Comparison of ENCODE assay signal across 10 mouse cellular contexts in genomic region chr4:106613560-106613959, GRCm38 (mm10). TPM values are rescaled to one million over a fixed set of nuclear protein-coding genes. Genes with fewer than 3 reads are reported as not detected.
DNase-seq lines count a peak whose midpoint lies in the region; ATAC-seq and TF ChIP-seq lines count a peak whose summit lies in the region.
"Had no signal": no experiment of that assay in that cellular context is flagged by ENCODE, and none has a peak within 500 bp of the region (broad histone marks: within the 10 kb centered on the region; RNA-seq: fewer than 3 reads in every experiment).

No protein-coding gene starts in this region.

- WGBS in stomach, embryonic 14.5 days = 62% methylated on average over 3 of the region's 3 CpGs

- peak; percentile 48; the same call in 1 of the 2 replicates for ATAC-seq in frontal cortex, adult (ENCODE audit: low TSS enrichment)
- peak; percentile 8; the same call in 1 of the 2 replicates for ATAC-seq in stomach, embryonic 14.5 days (ENCODE audit: insufficient number of reproducible peaks, insufficient read depth, low FRiP score, low read depth)

- H3K4me3 ChIP-seq in ES-Bruce4 (ENCODE audit: low read depth, low read length) = peak overlapping the region; percentile 17
- H3K4me3 ChIP-seq in stomach, embryonic 14.5 days (ENCODE audit: low read depth, low read length) = no peak overlapping the region
- no peak overlapping the region for H3K4me3 ChIP-seq in layer of hippocampus, adult 2 months
- H3K4me3 ChIP-seq: heart, embryonic 15.5 days had no signal

- intact Hi-C loops in left cerebral cortex, postnatal 10 days (cut with DNase I) = loop anchor here (10.0 kb wide), 1 partner anchor 211 kb away; no protein-coding TSS in a partner anchor

- H3K27me3 ChIP-seq in ES-Bruce4 (ENCODE audit: control insufficient read depth, insufficient read depth, low read length, poor library complexity, severe bottlenecking) = no peaks in the 10 kb centered on the region
- H3K27me3 ChIP-seq in stomach, embryonic 14.5 days (ENCODE audit: control insufficient read depth, insufficient read depth, low read length) = no peaks in the 10 kb centered on the region

- no peak for TF ChIP-seq CTCF in ES-Bruce4 (IDR thresholded peaks at IDR 0.05; ENCODE audit: low read depth, low read length)
- TF ChIP-seq CTCF in layer of hippocampus, adult 2 months (conservative IDR thresholded peaks at IDR 0.05) = no peak

- H3K9ac ChIP-seq in ES-Bruce4 (ENCODE audit: low read depth, poor library complexity, severe bottlenecking) = no peak overlapping the region
- H3K9ac ChIP-seq in stomach, embryonic 14.5 days (replicated peaks; ENCODE audit: low read depth, low read length) = no peak overlapping the region
- H3K9ac ChIP-seq: heart, embryonic 15.5 days had no signal

- H3K9me3 ChIP-seq in ES-Bruce4 (replicated peaks; ENCODE audit: control insufficient read depth, insufficient read depth, low read length, poor library complexity, severe bottlenecking) = no peaks in the 10 kb centered on the region
- no peaks in the 10 kb centered on the region for H3K9me3 ChIP-seq in stomach, embryonic 14.5 days (ENCODE audit: control insufficient read depth, low read depth, low read length)
- H3K9me3 ChIP-seq: heart, embryonic 15.5 days had no signal

- no peak overlapping the region for H3K4me2 ChIP-seq in stomach, embryonic 14.5 days (replicated peaks; ENCODE audit: low read depth, low read length)
- H3K4me2 ChIP-seq: heart, embryonic 15.5 days had no signal

- 0 out of 2 replicates have a peak, but pooled peaks have one; percentile 33 for TF ChIP-seq EP300 in ES-Bruce4 (IDR thresholded peaks at IDR 0.05; ENCODE audit: insufficient read depth, low read depth, low read length)

- H3K36me3 ChIP-seq in ES-Bruce4 (ENCODE audit: control insufficient read depth, insufficient read depth, low read length, poor library complexity, severe bottlenecking) = no peaks in the 10 kb centered on the region
- no peaks in the 10 kb centered on the region for H3K36me3 ChIP-seq in stomach, embryonic 14.5 days (ENCODE audit: control insufficient read depth, insufficient read depth, low read length)
- H3K36me3 ChIP-seq: heart, embryonic 15.5 days had no signal

- DNase-seq in frontal cortex, postnatal 25 days (ENCODE audit: low spot score in 2 of 2) = no peak
- peak; percentile 23 for DNase-seq in c-Kit-positive CD71-positive TER-119-negative erythroid progenitor cells, embryonic 14.5 days (ENCODE audit: low read depth)
- no peak for DNase-seq in layer of hippocampus, postnatal 36 days
- DNase-seq in left cerebral cortex, postnatal 10 days (ENCODE audit: extremely low spot score in 1 of 2, low spot score in 2 of 2) = no peak
- DNase-seq in layer of hippocampus, adult 2 months (ENCODE audit: low spot score in 2 of 2) = no peak

- H3K27ac ChIP-seq in ES-Bruce4 (ENCODE audit: insufficient read depth, low read length) = no peak overlapping the region
- H3K27ac ChIP-seq in stomach, embryonic 14.5 days (ENCODE audit: low read length) = no peak overlapping the region
- H3K27ac ChIP-seq in layer of hippocampus, adult 2 months = no peak overlapping the region
- H3K27ac ChIP-seq: heart, embryonic 15.5 days had no signal

- no peaks in the 10 kb centered on the region for H3K4me1 ChIP-seq in ES-Bruce4 (ENCODE audit: control insufficient read depth, insufficient read depth, low read length)
- no peaks in the 10 kb centered on the region for H3K4me1 ChIP-seq in stomach, embryonic 14.5 days (ENCODE audit: control insufficient read depth, insufficient read depth, low read length)

- TF ChIP-seq POLR2A in ES-Bruce4 (IDR thresholded peaks at IDR 0.05; ENCODE audit: insufficient read depth, low read length) = no peak

RNA-seq across cellular contexts. Expression of gene Lexm, which starts 3.5 kb away (rescaled TPM):
- 1.3 and 2.0 TPM in 2 replicates for polyA plus RNA-seq in ES-Bruce4 (2011; ENCODE audit: insufficient read depth, insufficient read length, low read depth, missing spikeins)
- not detected in 2 replicates for polyA plus RNA-seq in stomach, embryonic 14.5 days (2014; fragmentation: Nextera tagmentation; extraction: Ambion mirVana)
- not detected for total RNA-seq in layer of hippocampus, postnatal 36 days (2021)
- under 1 TPM in 1 of 2 experiments, not detected in 1; 0.21 TPM for total RNA-seq in left cerebral cortex, postnatal 10 days (2021)
- total RNA-seq in layer of hippocampus, adult 2 months (2021) = under 1 TPM in 1 of 2 experiments, not detected in 1; 0.71 TPM
- polyA plus RNA-seq: heart, embryonic 15.5 days; lung, adult 2 months had no signal

RNA-seq across cellular contexts. Expression of gene Ttc22, which starts 8.7 kb away (rescaled TPM):
- polyA plus RNA-seq in ES-Bruce4 (2011; ENCODE audit: insufficient read depth, insufficient read length, low read depth, missing spikeins) = not detected in 2 replicates
- 2.7 and 3.7 TPM in 2 replicates for polyA plus RNA-seq in stomach, embryonic 14.5 days (2014; fragmentation: Nextera tagmentation; extraction: Ambion mirVana)
- total RNA-seq in layer of hippocampus, postnatal 36 days (2021) = under 1 TPM; 0.51 to 0.60 TPM
- total RNA-seq in left cerebral cortex, postnatal 10 days (2021) = 1 to 10 TPM; 1.7 to 2.1 TPM
- under 1 TPM; 0.59 to 0.74 TPM for total RNA-seq in layer of hippocampus, adult 2 months (2021)

RNA-seq across cellular contexts. Expression of gene Pars2, which starts 37.3 kb away (rescaled TPM):
- polyA plus RNA-seq in ES-Bruce4 (2011; ENCODE audit: insufficient read depth, insufficient read length, low read depth, missing spikeins) = 7.2 and 10.0 TPM in 2 replicates
- polyA plus RNA-seq in stomach, embryonic 14.5 days (2014; fragmentation: Nextera tagmentation; extraction: Ambion mirVana) = 14.5 and 15.1 TPM in 2 replicates
- 1 to 10 TPM; 5.3 to 7.1 TPM for total RNA-seq in layer of hippocampus, postnatal 36 days (2021)
- total RNA-seq in left cerebral cortex, postnatal 10 days (2021) = 1 to 10 TPM; 6.4 to 8.2 TPM
- total RNA-seq in layer of hippocampus, adult 2 months (2021) = 1 to 10 TPM; 6.1 to 8.5 TPM

RNA-seq across cellular contexts. Expression of gene Dhcr24, which starts 52.7 kb away (rescaled TPM):
- polyA plus RNA-seq in ES-Bruce4 (2011; ENCODE audit: insufficient read depth, insufficient read length, low read depth, missing spikeins) = 77.5 and 85.2 TPM in 2 replicates
- polyA plus RNA-seq in stomach, embryonic 14.5 days (2014; fragmentation: Nextera tagmentation; extraction: Ambion mirVana) = 29.8 and 32.4 TPM in 2 replicates
- 10 to 100 TPM; 58.8 to 61.0 TPM for total RNA-seq in layer of hippocampus, postnatal 36 days (2021)
- total RNA-seq in left cerebral cortex, postnatal 10 days (2021) = 100 to 1,000 TPM; 133 to 143 TPM
- 10 to 100 TPM; 58.9 to 59.7 TPM for total RNA-seq in layer of hippocampus, adult 2 months (2021)
